ENCODE assay signal across 8 mouse cellular contexts in genomic region chr13:37825646-37826280, GRCm38 (mm10). TPM values are rescaled to one million over a fixed set of nuclear protein-coding genes. Genes with fewer than 3 reads are reported as not detected.
DNase-seq lines count a peak whose midpoint lies in the region; ATAC-seq and TF ChIP-seq lines count a peak whose summit lies in the region.

No protein-coding gene starts in this region.

- DNase-seq in 416B (ENCODE audit: low read depth) (peak; percentile 86), ZHBTc4 (ENCODE audit: low read depth, low spot score) (peak; percentile 80)
- peak; percentile 69 for DNase-seq in ovary, adult 18-20 months (ENCODE audit: low spot score)
- peak; percentile 75 for DNase-seq in thymus, postnatal 0 days (ENCODE audit: low spot score)

- peak overlapping the region; percentile 99 for H3K4me2 ChIP-seq in heart, embryonic 14.5 days (ENCODE audit: low read length)
- H3K4me2 ChIP-seq in kidney, embryonic 16.5 days (replicated peaks; ENCODE audit: low read depth, low read length), result peak overlapping the region; percentile 96
- peak overlapping the region; percentile 87 for H3K4me2 ChIP-seq in lung, embryonic 16.5 days (ENCODE audit: low read depth, low read length)

- 0 out of 2 replicates have a peak, but pooled peaks cover 3% of the 10 kb centered on the region for H3K4me1 ChIP-seq in embryonic fibroblast, embryonic 13.5 days (ENCODE audit: control insufficient read depth, insufficient read depth, low read length)
- peaks cover 12 to 48% of the 10 kb centered on the region in 2 experiments for H3K4me1 ChIP-seq in heart, embryonic 14.5 days (ENCODE audit: control insufficient read depth in 2 of 2, insufficient read depth in 2 of 2, low read length in 2 of 2)
- peaks cover 31% of the 10 kb centered on the region for H3K4me1 ChIP-seq in kidney, embryonic 16.5 days (ENCODE audit: insufficient read depth, low read length)
- peaks cover 29% of the 10 kb centered on the region for H3K4me1 ChIP-seq in lung, embryonic 16.5 days (replicated peaks; ENCODE audit: control insufficient read depth, insufficient read depth, low read length)

- TF ChIP-seq POLR2A in embryonic fibroblast, embryonic 13.5 days (IDR thresholded peaks at IDR 0.05; ENCODE audit: low read depth, low read length), result peak; percentile 67

- no peaks in the 10 kb centered on the region for H3K27me3 ChIP-seq in heart, embryonic 14.5 days (ENCODE audit: control insufficient read depth, insufficient read depth, low read length)
- H3K27me3 ChIP-seq in kidney, embryonic 16.5 days (ENCODE audit: insufficient read depth, low read length), result no peaks in the 10 kb centered on the region
- H3K27me3 ChIP-seq in lung, embryonic 16.5 days (ENCODE audit: control insufficient read depth, insufficient read depth, low read depth, low read length), result no peaks in the 10 kb centered on the region

- H3K27ac ChIP-seq in embryonic fibroblast, embryonic 13.5 days (ENCODE audit: insufficient read depth, low read length), result peak overlapping the region; percentile 65
- peak overlapping the region; percentile 82 to 96 for H3K27ac ChIP-seq in heart, embryonic 14.5 days (replicated peaks in 1 of 2; ENCODE audit: control insufficient read depth in 1 of 2, insufficient read depth in 1 of 2, low read depth in 2 of 2, low read length in 2 of 2)
- peak overlapping the region; percentile 95 for H3K27ac ChIP-seq in kidney, embryonic 16.5 days (ENCODE audit: low read length)
- peak overlapping the region; percentile 97 for H3K27ac ChIP-seq in lung, embryonic 16.5 days (ENCODE audit: low read length)

- peak overlapping the region; percentile 94 for H3K4me3 ChIP-seq in embryonic fibroblast, embryonic 13.5 days (ENCODE audit: insufficient read depth, low read length)
- H3K4me3 ChIP-seq in heart, embryonic 14.5 days (ENCODE audit: control insufficient read depth in 1 of 2, insufficient read depth in 1 of 2, low read depth in 1 of 2, low read length in 2 of 2), result peak overlapping the region; percentile 72 to 77
- H3K4me3 ChIP-seq in kidney, embryonic 16.5 days (ENCODE audit: low read length), result peak overlapping the region; percentile 69
- peak overlapping the region; percentile 95 for H3K4me3 ChIP-seq in lung, embryonic 16.5 days (ENCODE audit: low read length)

- peak; percentile 57 for ATAC-seq in heart, embryonic 14.5 days (ENCODE audit: insufficient number of reproducible peaks, insufficient read depth, low FRiP score, low read depth)
- peak; percentile 70 for ATAC-seq in kidney, embryonic 16.5 days (ENCODE audit: low FRiP score, low TSS enrichment)
- peak; percentile 75 for ATAC-seq in lung, embryonic 16.5 days (ENCODE audit: low read depth)

- under 1% methylated on average over 37 of the region's 43 CpGs for WGBS in heart, embryonic 14.5 days
- WGBS in kidney, embryonic 16.5 days, result under 1% methylated on average over 40 of the region's 43 CpGs
- 0% methylated on average over 43 of the region's 43 CpGs for WGBS in lung, embryonic 16.5 days

- no peaks in the 10 kb centered on the region for H3K9me3 ChIP-seq in heart, embryonic 14.5 days (ENCODE audit: control insufficient read depth, low read length)
- H3K9me3 ChIP-seq in kidney, embryonic 16.5 days (ENCODE audit: low read length), result no peaks in the 10 kb centered on the region
- no peaks in the 10 kb centered on the region for H3K9me3 ChIP-seq in lung, embryonic 16.5 days (ENCODE audit: control insufficient read depth, low read length)

- TF ChIP-seq CTCF in embryonic fibroblast, embryonic 13.5 days (IDR thresholded peaks at IDR 0.05; ENCODE audit: borderline replicate concordance, insufficient read depth, low read length), result no peak

- peak overlapping the region; percentile 85 for H3K9ac ChIP-seq in heart, embryonic 14.5 days (ENCODE audit: low read length)
- peak overlapping the region; percentile 93 for H3K9ac ChIP-seq in kidney, embryonic 16.5 days (replicated peaks; ENCODE audit: low read length)
- peak overlapping the region; percentile 93 for H3K9ac ChIP-seq in lung, embryonic 16.5 days (ENCODE audit: low read length)

- no peaks in the 10 kb centered on the region for H3K36me3 ChIP-seq in heart, embryonic 14.5 days (ENCODE audit: control insufficient read depth, insufficient read depth, low read length)
- H3K36me3 ChIP-seq in kidney, embryonic 16.5 days (ENCODE audit: insufficient read depth, low read length), result no peaks in the 10 kb centered on the region
- H3K36me3 ChIP-seq in lung, embryonic 16.5 days (ENCODE audit: control insufficient read depth, insufficient read depth, low read length), result no peaks in the 10 kb centered on the region

RNA-seq across cellular contexts. Expression of gene Rreb1, which starts 47.6 kb away (rescaled TPM):
- polyA plus RNA-seq in embryonic fibroblast, embryonic 13.5 days (2011; ENCODE audit: insufficient read length, low read depth, missing spikeins), result 14.1 and 15.5 TPM in 2 replicates
- 13.6 and 17.8 TPM in 2 replicates for polyA plus RNA-seq in heart, embryonic 14.5 days (2014; fragmentation: Nextera tagmentation; extraction: Ambion mirVana)
- polyA plus RNA-seq in kidney, embryonic 16.5 days (2015; fragmentation: Nextera tagmentation; extraction: Ambion mirVana), result 13.5 and 18.3 TPM in 2 replicates
- 17.3 and 20.6 TPM in 2 replicates for polyA plus RNA-seq in lung, embryonic 16.5 days (2015; fragmentation: Nextera tagmentation; extraction: Ambion mirVana)
- 8.5 and 9.6 TPM in 2 replicates for polyA plus RNA-seq in thymus, postnatal 0 days (2015; fragmentation: Nextera tagmentation; extraction: Ambion mirVana)

Comparison
In these comparisons a context has a peak if more than half of its experiments do, and no peak if none do; other contexts are left out.
1. Peak in every context shown above with its lines: DNase-seq, ATAC-seq, H3K4me3 ChIP-seq and H3K27ac ChIP-seq.